Mouse (Mus musculus): ENCODE measurements around the gene Actr3b. TPM values are rescaled to one million over a fixed set of nuclear protein-coding genes. Genes with fewer than 3 reads are reported as not detected.

Gene Actr3b
- polyA plus RNA-seq, 1 experiment from 2014 or later: 25.0 TPM

DNA sequence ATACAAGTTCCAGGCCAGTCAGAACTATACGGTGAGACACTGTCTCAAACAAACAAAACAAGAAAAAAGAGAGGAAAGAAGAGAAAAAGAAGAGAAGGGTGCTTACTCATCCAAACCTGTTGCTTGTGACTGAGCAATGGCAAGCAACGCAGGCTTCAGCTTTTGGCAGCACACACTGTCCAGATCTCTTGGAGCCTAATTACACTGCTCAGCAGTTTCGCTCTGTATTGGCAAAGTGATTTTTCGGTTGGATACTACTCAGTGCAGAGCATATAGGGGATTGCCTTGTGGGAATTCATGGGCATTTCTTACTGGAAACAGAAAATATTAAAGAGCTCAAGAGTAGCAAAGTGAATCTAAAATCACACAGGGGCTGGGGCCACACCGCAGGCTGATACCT, 6.9 kb upstream of the Actr3b start:
- Histone ChIP-seq H3K9me3 (no peaks in the 10 kb centered on the region), H3K27me3 (no peaks in the 10 kb centered on the region; the same call in none of the 2 replicates), H3K9ac (no peak overlapping the region), H3K27ac (replicated peaks) (no peak overlapping the region), H3K36me3 (no peaks in the 10 kb centered on the region), H3K4me1 (replicated peaks) (peaks cover 14% of the 10 kb centered on the region), H3K4me2 (no peak overlapping the region), H3K4me3 (no peak overlapping the region)
- no peak for ATAC-seq (ENCODE audit: low read depth)
- WGBS: 90% methylated on average over 5 of the region's 5 CpGs

DNA sequence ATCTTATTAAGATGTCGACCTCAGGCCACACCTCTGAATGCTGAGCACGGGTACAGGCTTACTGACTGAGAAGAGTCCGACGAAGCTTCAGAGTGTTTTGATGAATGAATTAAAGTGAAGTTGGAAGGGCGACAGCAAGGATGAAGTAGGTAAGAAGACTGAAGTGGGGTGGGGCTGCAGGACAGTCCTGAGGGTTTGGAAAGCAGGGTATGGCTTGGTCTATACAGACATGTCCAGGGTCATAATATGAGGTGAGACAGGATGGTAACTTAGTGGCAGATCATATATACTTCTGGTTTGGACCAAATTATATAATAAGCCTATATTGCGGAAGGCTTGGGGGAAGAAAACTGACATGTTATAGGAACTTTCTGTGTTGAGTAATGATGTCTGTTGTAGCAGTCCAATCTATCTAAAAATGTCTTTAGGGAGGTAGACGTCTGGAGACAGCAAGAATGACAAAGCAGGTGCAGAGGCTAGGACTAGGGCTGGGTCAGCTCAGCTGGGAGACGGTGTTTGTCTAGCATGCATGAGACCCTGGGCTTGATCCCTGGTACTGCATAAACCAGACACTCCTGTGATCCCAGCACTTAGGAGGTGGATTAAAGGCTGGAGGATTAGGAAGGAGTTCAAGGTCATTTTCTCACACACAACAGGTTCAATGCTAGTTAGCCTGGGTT, 6.1 kb upstream of the Actr3b start:
- H3K9me3 ChIP-seq: no peaks in the 10 kb centered on the region
- no peak overlapping the region for H3K27ac ChIP-seq (replicated peaks)
- no peak overlapping the region for H3K9ac ChIP-seq
- no peak overlapping the region for H3K4me2 ChIP-seq
- H3K27me3 ChIP-seq: no peaks in the 10 kb centered on the region; the same call in none of the 2 replicates
- peaks cover 14% of the 10 kb centered on the region for H3K4me1 ChIP-seq (replicated peaks)
- ATAC-seq (ENCODE audit: low read depth): 0 out of 2 replicates have a peak, but pooled peaks have one; percentile 51
- H3K36me3 ChIP-seq: no peaks in the 10 kb centered on the region
- 59% methylated on average over 8 of the region's 8 CpGs for WGBS
- no peak overlapping the region for H3K4me3 ChIP-seq

GRCm38 (mm10) chr5:25754236-25754766, 5.5 kb upstream of the Actr3b start:
- Histone ChIP-seq H3K9me3 (no peaks in the 10 kb centered on the region), H3K4me1 (replicated peaks) (peaks cover 16% of the 10 kb centered on the region), H3K9ac (no peak overlapping the region), H3K27me3 (no peaks in the 10 kb centered on the region; the same call in none of the 2 replicates), H3K36me3 (no peaks in the 10 kb centered on the region), H3K4me3 (no peak overlapping the region), H3K4me2 (no peak overlapping the region), H3K27ac (replicated peaks) (0 out of 2 replicates have a peak overlapping the region, but pooled peaks have one; percentile 15)
- peak; percentile 66; the same call in 1 of the 2 replicates for ATAC-seq (ENCODE audit: low read depth)
- 11% methylated on average over 2 of the region's 2 CpGs for WGBS

DNA sequence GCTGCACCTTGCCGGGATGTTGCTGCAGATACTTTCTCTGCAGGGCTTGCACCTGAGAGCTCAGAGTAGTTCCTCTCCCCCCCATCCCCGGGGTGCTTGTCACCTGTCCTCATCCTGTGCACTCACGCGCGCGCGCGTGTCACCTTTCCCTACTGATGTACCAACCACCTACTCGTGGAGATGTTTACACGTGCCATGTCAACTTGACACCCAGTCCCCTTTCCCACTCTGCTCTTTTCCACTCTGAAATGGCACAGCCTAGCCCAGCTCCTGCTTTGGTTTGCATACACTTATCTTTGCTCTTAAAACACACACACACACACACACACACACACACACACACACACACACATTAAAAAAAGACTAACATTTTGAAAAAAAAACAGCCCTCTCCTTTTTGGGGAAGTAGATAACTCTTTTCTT, 624 bp downstream of the Actr3b start:
- peaks cover 3% of the 10 kb centered on the region; the same call in 1 of the 2 replicates for H3K27me3 ChIP-seq
- H3K27ac ChIP-seq (replicated peaks): no peak overlapping the region
- H3K4me2 ChIP-seq: peak overlapping the region; percentile 70
- WGBS: 5% methylated on average over 10 of the region's 10 CpGs
- H3K9ac ChIP-seq: peak overlapping the region; percentile 80
- peak overlapping the region; percentile 67 for H3K4me3 ChIP-seq
- peaks cover 18% of the 10 kb centered on the region; the same call in 1 of the 2 replicates for H3K4me1 ChIP-seq (replicated peaks)
- H3K9me3 ChIP-seq: no peaks in the 10 kb centered on the region
- no peak; the same call in none of the 2 replicates for ATAC-seq (ENCODE audit: low read depth)
- no peaks in the 10 kb centered on the region for H3K36me3 ChIP-seq

DNA sequence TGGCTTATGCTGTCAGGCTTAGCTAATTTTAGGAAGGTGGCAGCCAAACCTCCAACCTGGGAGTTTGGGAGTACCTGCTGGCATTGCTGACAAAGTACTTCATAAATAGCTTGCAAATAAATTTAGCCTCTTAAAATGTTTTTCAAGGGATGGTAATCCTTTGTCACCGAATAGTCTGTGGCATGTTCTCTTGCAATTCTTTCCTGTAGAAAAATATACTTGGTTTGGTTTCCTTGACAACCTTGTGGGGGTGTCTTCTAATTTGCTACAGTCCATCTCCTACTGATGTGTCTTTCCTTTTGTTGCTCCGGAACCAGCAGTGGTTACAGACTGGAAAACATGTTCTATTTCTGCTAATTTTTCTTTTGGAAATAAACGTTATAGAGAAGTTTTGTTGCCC, 1.1 kb downstream of the Actr3b start:
- ATAC-seq (ENCODE audit: low read depth): no peak
- peaks cover 18% of the 10 kb centered on the region; the same call in 1 of the 2 replicates for H3K4me1 ChIP-seq (replicated peaks)
- H3K36me3 ChIP-seq: no peaks in the 10 kb centered on the region
- H3K9me3 ChIP-seq: no peaks in the 10 kb centered on the region
- H3K27ac ChIP-seq (replicated peaks): no peak overlapping the region
- WGBS: 59% methylated on average over 3 of the region's 3 CpGs
- H3K4me3 ChIP-seq: 0 out of 2 replicates have a peak overlapping the region, but pooled peaks have one; percentile 67
- H3K4me2 ChIP-seq: peak overlapping the region; percentile 70
- no peak overlapping the region for H3K9ac ChIP-seq
- peaks cover 3% of the 10 kb centered on the region; the same call in 1 of the 2 replicates for H3K27me3 ChIP-seq

DNA sequence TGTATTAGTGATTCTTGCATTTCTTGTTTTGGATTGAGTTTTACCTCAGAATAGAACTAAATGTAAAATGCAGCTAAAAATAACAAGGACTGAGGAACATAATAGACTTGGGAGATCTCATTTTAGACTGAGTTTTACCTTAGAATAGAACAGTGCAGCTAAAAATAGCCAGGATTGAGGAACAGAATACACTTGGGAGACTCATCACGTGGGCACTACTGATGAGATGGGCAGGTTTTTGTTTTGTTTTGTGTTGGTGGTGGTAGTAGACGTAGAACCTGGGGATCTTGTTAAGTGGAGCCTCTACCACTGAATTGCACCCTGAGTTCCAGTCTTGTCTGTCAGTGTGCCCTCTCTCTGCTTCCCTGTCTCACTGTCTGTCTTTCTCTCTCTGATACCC, 2.1 kb downstream of the Actr3b start:
- peaks cover 18% of the 10 kb centered on the region; the same call in 1 of the 2 replicates for H3K4me1 ChIP-seq (replicated peaks)
- no peak overlapping the region for H3K4me2 ChIP-seq
- no peaks in the 10 kb centered on the region for H3K9me3 ChIP-seq
- H3K27ac ChIP-seq (replicated peaks): no peak overlapping the region
- 81% methylated on average over 2 of the region's 2 CpGs for WGBS
- H3K36me3 ChIP-seq: no peaks in the 10 kb centered on the region
- no peak overlapping the region for H3K9ac ChIP-seq
- peaks cover 3% of the 10 kb centered on the region; the same call in 1 of the 2 replicates for H3K27me3 ChIP-seq
- H3K4me3 ChIP-seq: no peak overlapping the region
- ATAC-seq (ENCODE audit: low read depth): no peak

DNA sequence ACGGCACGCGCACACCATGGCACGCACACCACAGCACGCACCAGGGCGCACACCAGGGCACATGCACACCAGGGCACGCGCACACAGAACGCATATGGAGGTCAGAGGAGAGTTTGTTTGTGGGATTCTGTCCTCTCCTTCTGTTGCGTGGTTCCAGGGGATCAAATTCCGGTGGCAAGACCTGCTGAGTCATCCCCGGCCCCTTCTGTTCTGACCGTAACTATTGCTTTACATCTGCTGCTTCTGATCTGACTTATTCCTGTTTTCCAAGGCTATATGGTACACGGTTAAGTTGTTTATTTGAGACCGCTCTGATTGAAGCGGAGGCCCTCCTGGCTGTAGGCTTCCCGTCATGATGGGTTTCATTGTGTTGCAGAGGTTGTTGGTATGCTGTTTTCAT, 9.2 kb downstream of the Actr3b start:
- 78% methylated on average over 17 of the region's 17 CpGs for WGBS

DNA sequence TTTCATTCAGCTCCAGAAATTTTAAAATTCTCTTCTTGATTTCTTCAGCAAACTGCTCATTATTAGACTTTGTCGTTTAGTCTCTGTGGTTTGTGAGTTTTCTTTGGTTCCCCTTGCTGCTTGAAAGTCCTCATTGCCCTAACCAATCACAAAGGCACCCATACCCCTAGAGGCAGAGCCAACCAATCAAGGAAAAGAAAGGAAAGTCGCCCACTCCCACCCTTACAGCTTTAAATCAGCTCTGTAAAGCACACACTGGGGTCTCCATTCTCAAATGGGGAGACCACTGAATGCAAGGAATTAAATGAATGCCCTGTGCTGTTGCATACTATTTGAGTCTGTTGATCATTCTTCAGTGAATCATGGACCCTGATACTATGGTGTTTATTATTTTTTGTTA, 9.6 kb downstream of the Actr3b start:
- H3K9me3 ChIP-seq: peaks cover 7% of the 10 kb centered on the region; the same call in 1 of the 2 replicates
- ATAC-seq (ENCODE audit: low read depth): no peak

More for the DNA sequence above, 9.2 kb downstream of the Actr3b start:
- H3K9me3 ChIP-seq: peaks cover 7% of the 10 kb centered on the region; the same call in 1 of the 2 replicates
- no peak overlapping the region for H3K27ac ChIP-seq (replicated peaks)
- H3K9ac ChIP-seq: no peak overlapping the region
- H3K4me1 ChIP-seq (replicated peaks): no peaks in the 10 kb centered on the region
- peak overlapping the region; percentile 35 for H3K4me2 ChIP-seq
- H3K36me3 ChIP-seq: no peaks in the 10 kb centered on the region
- no peak for ATAC-seq (ENCODE audit: low read depth)
- no peaks in the 10 kb centered on the region for H3K27me3 ChIP-seq
- peak overlapping the region; percentile 11; the same call in 1 of the 2 replicates for H3K4me3 ChIP-seq

GRCm38 (mm10) chr5:25772456-25772855, 12.7 kb downstream of the Actr3b start:
- Histone ChIP-seq H3K36me3 (no peaks in the 10 kb centered on the region), H3K4me3 (no peak overlapping the region), H3K4me2 (no peak overlapping the region), H3K9me3 (peaks cover 7% of the 10 kb centered on the region; the same call in 1 of the 2 replicates), H3K27me3 (no peaks in the 10 kb centered on the region), H3K9ac (no peak overlapping the region), H3K27ac (replicated peaks) (no peak overlapping the region), H3K4me1 (replicated peaks) (no peaks in the 10 kb centered on the region)
- no peak for ATAC-seq (ENCODE audit: low read depth)
- WGBS: 91% methylated on average over 9 of the region's 9 CpGs

More for the DNA sequence above, 9.6 kb downstream of the Actr3b start:
- no peak overlapping the region for H3K27ac ChIP-seq (replicated peaks)
- 54% methylated on average over 2 of the region's 2 CpGs for WGBS
- no peaks in the 10 kb centered on the region for H3K4me1 ChIP-seq (replicated peaks)
- no peaks in the 10 kb centered on the region for H3K27me3 ChIP-seq
- H3K36me3 ChIP-seq: no peaks in the 10 kb centered on the region
- no peak overlapping the region for H3K9ac ChIP-seq
- H3K4me2 ChIP-seq: no peak overlapping the region
- no peak overlapping the region for H3K4me3 ChIP-seq

DNA sequence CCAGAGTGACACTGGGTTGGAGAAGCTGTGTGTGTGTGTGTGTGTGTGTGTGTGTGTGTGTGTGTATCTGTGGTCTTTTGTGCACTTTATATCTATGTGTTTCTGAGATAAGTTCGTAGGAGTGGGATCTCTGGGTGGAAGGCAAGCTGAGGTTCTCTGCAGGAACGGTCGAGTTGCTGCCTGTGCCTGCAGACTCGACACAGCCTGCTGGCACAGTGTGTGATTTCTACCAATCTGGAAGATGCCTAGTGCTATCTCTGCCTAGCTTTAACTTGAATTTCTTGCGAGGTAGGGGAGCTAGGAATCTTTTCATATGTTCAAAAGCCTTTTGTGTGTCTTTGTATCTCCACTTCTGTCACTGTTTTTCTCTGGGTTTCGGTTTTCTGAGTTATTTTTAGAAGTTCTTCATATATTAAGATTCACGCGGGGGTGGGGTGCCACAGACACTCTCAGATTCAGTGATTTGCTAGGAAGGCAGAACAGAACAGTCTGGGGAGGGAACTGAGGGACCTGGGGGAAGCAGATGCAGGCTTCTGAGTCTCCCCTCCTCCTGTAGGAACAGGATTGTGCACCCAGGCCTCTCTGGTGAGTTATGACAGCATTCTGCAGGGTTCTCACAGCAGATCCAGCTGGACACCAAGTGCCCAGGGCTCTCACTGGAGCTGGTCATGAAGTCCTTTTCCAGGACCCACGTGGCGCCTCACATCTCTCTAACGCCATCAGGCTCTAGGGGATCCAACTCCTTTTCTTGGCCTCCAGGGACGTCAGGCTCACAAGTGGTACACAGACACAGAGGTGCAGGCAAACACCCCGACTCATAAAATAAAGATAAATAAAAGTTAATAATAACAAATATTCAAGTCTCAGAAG, 14.4 kb downstream of the Actr3b start:
- Histone ChIP-seq H3K4me3 (no peak overlapping the region), H3K27me3 (no peaks in the 10 kb centered on the region), H3K27ac (replicated peaks) (no peak overlapping the region), H3K9me3 (peaks cover 7% of the 10 kb centered on the region; the same call in 1 of the 2 replicates), H3K9ac (no peak overlapping the region), H3K4me2 (no peak overlapping the region), H3K36me3 (no peaks in the 10 kb centered on the region), H3K4me1 (replicated peaks) (no peaks in the 10 kb centered on the region)
- no peak for ATAC-seq (ENCODE audit: low read depth)
- WGBS: 81% methylated on average over 13 of the region's 13 CpGs

- H3K4me3 ChIP-seq: no peak overlapping the region
- no peak overlapping the region for H3K4me2 ChIP-seq
- no peak for ATAC-seq (ENCODE audit: low read depth)
- WGBS: 91% methylated on average over 6 of the region's 6 CpGs
- no peaks in the 10 kb centered on the region for H3K36me3 ChIP-seq
- H3K9ac ChIP-seq: no peak overlapping the region
- H3K27ac ChIP-seq (replicated peaks): no peak overlapping the region
- no peaks in the 10 kb centered on the region for H3K9me3 ChIP-seq
- H3K27me3 ChIP-seq: no peaks in the 10 kb centered on the region
- H3K4me1 ChIP-seq (replicated peaks): no peaks in the 10 kb centered on the region
These were observed 31.8 kb downstream of the Actr3b start for GRCm38 (mm10) chr5:25791570-25791969.

- 88% methylated on average over 11 of the region's 11 CpGs for WGBS
- Histone ChIP-seq H3K4me2 (no peak overlapping the region), H3K4me3 (no peak overlapping the region), H3K27ac (replicated peaks) (no peak overlapping the region), H3K9me3 (no peaks in the 10 kb centered on the region), H3K36me3 (no peaks in the 10 kb centered on the region), H3K9ac (no peak overlapping the region), H3K27me3 (no peaks in the 10 kb centered on the region), H3K4me1 (replicated peaks) (no peaks in the 10 kb centered on the region)
- ATAC-seq (ENCODE audit: low read depth): no peak
These were observed 38.0 kb downstream of the Actr3b start for GRCm38 (mm10) chr5:25797776-25798175.

Measured in neural tube, embryonic 13.5 days (tissue).